19 mouse cellular contexts compared by ENCODE assay signal in the genomic region with DNA sequence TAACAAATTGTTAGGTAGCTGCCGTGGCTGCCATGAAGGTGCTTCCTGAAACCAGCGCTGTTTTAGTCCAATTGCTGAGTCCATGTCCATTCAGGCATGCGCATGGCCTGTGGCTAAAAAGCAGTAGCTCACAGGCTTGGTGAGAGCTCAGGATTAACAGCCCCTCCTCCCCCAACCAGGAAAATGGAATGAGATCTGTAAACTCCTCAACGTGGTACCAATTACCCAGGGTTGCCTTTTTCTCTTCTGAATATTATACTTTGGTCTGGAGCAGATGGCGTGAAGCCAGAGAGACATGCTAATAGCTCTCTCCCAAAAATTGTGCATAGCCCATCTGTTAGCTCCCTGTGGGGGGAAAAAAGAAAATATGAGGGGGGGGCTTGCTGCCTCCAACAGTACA. TPM values are rescaled to one million over a fixed set of nuclear protein-coding genes. Genes with fewer than 3 reads are reported as not detected.
DNase-seq lines count a peak whose midpoint lies in the region; ATAC-seq lines count a peak whose summit lies in the region.
"Had no signal": no experiment of that assay in that cellular context is flagged by ENCODE, and none has a peak within 500 bp of the region (broad histone marks: within the 10 kb centered on the region; RNA-seq: fewer than 3 reads in every experiment).

No protein-coding gene starts in this region.

- WGBS in midbrain, embryonic 11.5 days: 70% methylated on average over 5 of the region's 5 CpGs
- 32% methylated on average over 5 of the region's 5 CpGs for WGBS in midbrain, embryonic 16.5 days
- WGBS in forebrain, embryonic 13.5 days: 43% methylated on average over 5 of the region's 5 CpGs
- WGBS in midbrain, embryonic 14.5 days: 43% methylated on average over 5 of the region's 5 CpGs

- H3K36me3 ChIP-seq in midbrain, embryonic 11.5 days (ENCODE audit: control insufficient read depth, insufficient read depth, low read length): no peaks in the 10 kb centered on the region
- H3K36me3 ChIP-seq in midbrain, embryonic 16.5 days (ENCODE audit: control insufficient read depth, insufficient read depth, low read length): no peaks in the 10 kb centered on the region; the same call in 1 of the 2 replicates
- H3K36me3 ChIP-seq in forebrain, embryonic 13.5 days (ENCODE audit: poor library complexity, severe bottlenecking): peaks cover 13% of the 10 kb centered on the region; the same call in 1 of the 2 replicates
- peaks cover 10% of the 10 kb centered on the region for H3K36me3 ChIP-seq in midbrain, embryonic 14.5 days (ENCODE audit: control insufficient read depth, insufficient read depth, low read length)
- H3K36me3 ChIP-seq: liver, embryonic 15.5 days; neural tube, embryonic 12.5 days; stomach, embryonic 15.5 days had no signal

- no peaks in the 10 kb centered on the region for H3K9me3 ChIP-seq in midbrain, embryonic 11.5 days (ENCODE audit: control insufficient read depth, low read length)
- no peaks in the 10 kb centered on the region for H3K9me3 ChIP-seq in midbrain, embryonic 16.5 days (replicated peaks; ENCODE audit: control insufficient read depth, low read length, poor library complexity, severe bottlenecking)
- H3K9me3 ChIP-seq in forebrain, embryonic 13.5 days (replicated peaks): no peaks in the 10 kb centered on the region
- no peaks in the 10 kb centered on the region for H3K9me3 ChIP-seq in midbrain, embryonic 14.5 days (ENCODE audit: control insufficient read depth, low read length)
- H3K9me3 ChIP-seq: liver, embryonic 15.5 days; neural tube, embryonic 12.5 days; stomach, embryonic 15.5 days had no signal

- H3K4me2 ChIP-seq in midbrain, embryonic 11.5 days: no peak overlapping the region
- H3K4me2 ChIP-seq in midbrain, embryonic 16.5 days (ENCODE audit: low read length): no peak overlapping the region
- H3K4me2 ChIP-seq in forebrain, embryonic 13.5 days: 0 out of 2 replicates have a peak overlapping the region, but pooled peaks have one; percentile 12
- no peak overlapping the region for H3K4me2 ChIP-seq in midbrain, embryonic 14.5 days (ENCODE audit: low read length)
- H3K4me2 ChIP-seq: liver, embryonic 15.5 days; neural tube, embryonic 12.5 days; stomach, embryonic 15.5 days had no signal

- H3K9ac ChIP-seq in midbrain, embryonic 11.5 days (ENCODE audit: low read length): no peak overlapping the region
- H3K9ac ChIP-seq in midbrain, embryonic 16.5 days (ENCODE audit: low read depth, low read length): no peak overlapping the region
- H3K9ac ChIP-seq in forebrain, embryonic 13.5 days: no peak overlapping the region
- no peak overlapping the region for H3K9ac ChIP-seq in midbrain, embryonic 14.5 days (replicated peaks; ENCODE audit: low read length)
- H3K9ac ChIP-seq: liver, embryonic 15.5 days; neural tube, embryonic 12.5 days; stomach, embryonic 15.5 days had no signal

- H3K27ac ChIP-seq in midbrain, embryonic 11.5 days (ENCODE audit: low read depth, low read length): no peak overlapping the region
- no peak overlapping the region for H3K27ac ChIP-seq in midbrain, embryonic 16.5 days (ENCODE audit: low read length)
- H3K27ac ChIP-seq in forebrain, embryonic 13.5 days: peak overlapping the region; percentile 68
- peak overlapping the region; percentile 52 for H3K27ac ChIP-seq in midbrain, embryonic 14.5 days (replicated peaks; ENCODE audit: low read depth, low read length)
- H3K27ac ChIP-seq: liver, embryonic 15.5 days; neural tube, embryonic 12.5 days; stomach, embryonic 15.5 days had no signal

- no peak overlapping the region for H3K4me3 ChIP-seq in midbrain, embryonic 11.5 days (ENCODE audit: low read depth, low read length)
- no peak overlapping the region for H3K4me3 ChIP-seq in midbrain, embryonic 16.5 days (ENCODE audit: low read depth, low read length)
- no peak overlapping the region for H3K4me3 ChIP-seq in forebrain, embryonic 13.5 days
- no peak overlapping the region for H3K4me3 ChIP-seq in midbrain, embryonic 14.5 days (replicated peaks; ENCODE audit: low read depth, low read length)
- H3K4me3 ChIP-seq: liver, embryonic 15.5 days; neural tube, embryonic 12.5 days; stomach, embryonic 15.5 days had no signal

- H3K4me1 ChIP-seq in midbrain, embryonic 11.5 days (ENCODE audit: control insufficient read depth, insufficient read depth, low read length): peaks cover 6% of the 10 kb centered on the region; the same call in 1 of the 2 replicates
- H3K4me1 ChIP-seq in midbrain, embryonic 16.5 days (ENCODE audit: control insufficient read depth, insufficient read depth, low read length): peaks cover 11% of the 10 kb centered on the region
- peaks cover 38% of the 10 kb centered on the region for H3K4me1 ChIP-seq in forebrain, embryonic 13.5 days
- peaks cover 17% of the 10 kb centered on the region for H3K4me1 ChIP-seq in midbrain, embryonic 14.5 days (ENCODE audit: control insufficient read depth, insufficient read depth, low read length)
- H3K4me1 ChIP-seq: liver, embryonic 15.5 days had no signal

- DNase-seq in cerebellum, postnatal 25 days: peak; percentile 28 to 56
- no peak for DNase-seq in cerebellum, adult 9-10 months
- peak; percentile 80 for DNase-seq in midbrain, embryonic 11.5 days (ENCODE audit: low spot score, missing footprints)
- DNase-seq in midbrain, embryonic 14.5 days: peak; percentile 41
- no peak for DNase-seq in heart, postnatal 10 days
- DNase-seq in adrenal gland, postnatal 36 days: no peak
- DNase-seq: gastrocnemius, postnatal 10 days; kidney, postnatal 25 days; thymus, postnatal 4 days had no signal

- no peak for ATAC-seq in midbrain, embryonic 11.5 days (ENCODE audit: low FRiP score)
- ATAC-seq in midbrain, embryonic 16.5 days: no peak
- ATAC-seq in forebrain, embryonic 13.5 days: peak; percentile 54
- no peak for ATAC-seq in midbrain, embryonic 14.5 days (ENCODE audit: low FRiP score, low TSS enrichment)
- ATAC-seq: activated CD4-positive, CD25-positive, alpha-beta regulatory T cell, adult 4 months had no signal

- no peaks in the 10 kb centered on the region; the same call in 1 of the 2 replicates for H3K27me3 ChIP-seq in midbrain, embryonic 11.5 days (ENCODE audit: control insufficient read depth, insufficient read depth, low read length)
- H3K27me3 ChIP-seq in midbrain, embryonic 16.5 days (ENCODE audit: control insufficient read depth, insufficient read depth, low read depth, low read length): no peaks in the 10 kb centered on the region
- H3K27me3 ChIP-seq in forebrain, embryonic 13.5 days: no peaks in the 10 kb centered on the region; the same call in 1 of the 2 replicates
- H3K27me3 ChIP-seq in midbrain, embryonic 14.5 days (ENCODE audit: control insufficient read depth, insufficient read depth, low read length): no peaks in the 10 kb centered on the region
- H3K27me3 ChIP-seq: liver, embryonic 15.5 days; neural tube, embryonic 12.5 days; stomach, embryonic 15.5 days had no signal

- intact Hi-C loops in heart, postnatal 10 days (cut with DNase I): no loop called here

RNA-seq across cellular contexts. Expression of a gene that starts 41.9 kb away (rescaled TPM):
- not detected in 2 replicates for polyA plus RNA-seq in midbrain, embryonic 11.5 days (2014; fragmentation: Nextera tagmentation; extraction: Ambion mirVana)
- polyA plus RNA-seq in midbrain, embryonic 16.5 days (2015; fragmentation: Nextera tagmentation; extraction: Ambion mirVana): not detected in 2 replicates
- polyA plus RNA-seq in forebrain, embryonic 13.5 days (2015; fragmentation: Nextera tagmentation; extraction: Ambion mirVana): 0.25 TPM in 1 of 2 replicates, not detected in the other
- 0.22 TPM in 1 of 2 replicates, not detected in the other for polyA plus RNA-seq in midbrain, embryonic 14.5 days (2014; fragmentation: Nextera tagmentation; extraction: Ambion mirVana)
- total RNA-seq in heart, postnatal 10 days (2021): not detected
- total RNA-seq in adrenal gland, postnatal 36 days (2021): under 1 TPM in 1 of 2 experiments, not detected in 1; 0.43 TPM
- total RNA-seq: gastrocnemius, postnatal 10 days; MEL had no signal
- polyA plus RNA-seq: activated CD4-positive, CD25-positive, alpha-beta regulatory T cell, adult 4 months; C2C12; heart, embryonic 14.5 days; intestine, embryonic 14.5 days; neural tube, embryonic 12.5 days had no signal

Comparison
In these comparisons a context has a peak if more than half of its experiments do, and no peak if none do; other contexts are left out.
1. DNase-seq: peak in cerebellum, postnatal 25 days (2 of 2), midbrain, embryonic 11.5 days (single experiment) and midbrain, embryonic 14.5 days (single experiment); none in cerebellum, adult 9-10 months (single experiment), heart, postnatal 10 days (0 of 2) and adrenal gland, postnatal 36 days (0 of 2).
2. H3K27ac ChIP-seq: peak in forebrain, embryonic 13.5 days (single experiment) and midbrain, embryonic 14.5 days (single experiment); none in midbrain, embryonic 11.5 days (single experiment) and midbrain, embryonic 16.5 days (single experiment).